Mouse (Mus musculus): Measurements from ENCODE around the gene Ms4a18. TPM values are rescaled to one million over a fixed set of nuclear protein-coding genes. Genes with fewer than 3 reads are reported as not detected.
A peak's percentile ranks its signal among the peaks of the same experiment; 100 is the strongest.

Gene Ms4a18
- polyA plus RNA-seq, 1 experiment from 2014 or later: not detected

DNA sequence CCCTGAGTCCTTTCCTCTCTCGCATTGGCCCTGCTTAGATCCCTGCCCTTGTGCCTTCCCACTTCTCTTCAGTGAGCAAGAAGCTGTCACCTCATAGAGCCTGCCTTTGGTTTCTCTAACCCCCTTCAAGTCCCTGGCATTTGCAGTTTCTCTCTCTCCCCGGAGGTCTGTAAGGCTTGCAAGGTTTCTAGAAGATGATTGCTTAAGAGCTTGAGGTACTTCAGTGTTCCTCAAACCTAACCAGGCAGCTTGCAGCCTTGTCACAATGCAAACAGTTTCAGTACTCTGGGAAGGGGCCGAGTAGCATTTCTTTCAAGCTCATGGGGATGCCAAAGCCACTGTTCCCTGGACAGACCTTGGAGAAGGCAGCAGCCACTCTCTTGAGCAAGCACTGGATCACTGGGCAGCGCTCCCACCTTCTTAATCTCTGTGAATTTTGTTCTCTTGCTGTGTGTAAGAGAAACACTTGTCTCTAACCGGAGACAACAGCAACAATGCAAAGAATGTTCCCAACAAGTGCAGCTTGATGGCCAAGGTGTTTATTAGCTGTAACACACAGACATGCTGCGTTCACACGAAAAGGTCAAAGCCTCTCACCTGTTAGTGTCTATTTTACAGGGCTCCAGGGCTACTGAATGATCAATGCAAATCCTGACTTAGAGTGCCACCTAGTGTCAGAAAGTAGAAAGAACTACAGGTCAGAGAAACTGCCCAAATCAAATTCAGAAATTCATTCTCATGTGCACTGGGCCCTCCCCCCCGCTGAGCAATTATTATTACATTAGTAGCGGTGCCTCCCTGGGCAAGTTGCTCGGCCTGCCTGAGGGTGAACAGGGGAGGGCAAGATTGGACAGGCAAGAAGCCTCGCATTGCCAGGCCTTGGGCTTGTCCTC lies 58.5 kb downstream of the Ms4a18 start:
- H3K4me1 ChIP-seq: peaks cover 3% of the 10 kb centered on the region
- peak; percentile 81 for ATAC-seq (ENCODE audit: low FRiP score)
- no peaks in the 10 kb centered on the region for H3K36me3 ChIP-seq
- H3K9me3 ChIP-seq (replicated peaks): no peaks in the 10 kb centered on the region
- no peak overlapping the region for H3K27ac ChIP-seq (replicated peaks)
- H3K9ac ChIP-seq (replicated peaks): peak overlapping the region; percentile 26; the same call in 1 of the 2 replicates
- 37% methylated on average over 11 of the region's 11 CpGs for WGBS
- H3K4me2 ChIP-seq: peak overlapping the region; percentile 23; the same call in 1 of the 2 replicates
- no peaks in the 10 kb centered on the region for H3K27me3 ChIP-seq (replicated peaks)
- H3K4me3 ChIP-seq (replicated peaks): no peak overlapping the region

DNA sequence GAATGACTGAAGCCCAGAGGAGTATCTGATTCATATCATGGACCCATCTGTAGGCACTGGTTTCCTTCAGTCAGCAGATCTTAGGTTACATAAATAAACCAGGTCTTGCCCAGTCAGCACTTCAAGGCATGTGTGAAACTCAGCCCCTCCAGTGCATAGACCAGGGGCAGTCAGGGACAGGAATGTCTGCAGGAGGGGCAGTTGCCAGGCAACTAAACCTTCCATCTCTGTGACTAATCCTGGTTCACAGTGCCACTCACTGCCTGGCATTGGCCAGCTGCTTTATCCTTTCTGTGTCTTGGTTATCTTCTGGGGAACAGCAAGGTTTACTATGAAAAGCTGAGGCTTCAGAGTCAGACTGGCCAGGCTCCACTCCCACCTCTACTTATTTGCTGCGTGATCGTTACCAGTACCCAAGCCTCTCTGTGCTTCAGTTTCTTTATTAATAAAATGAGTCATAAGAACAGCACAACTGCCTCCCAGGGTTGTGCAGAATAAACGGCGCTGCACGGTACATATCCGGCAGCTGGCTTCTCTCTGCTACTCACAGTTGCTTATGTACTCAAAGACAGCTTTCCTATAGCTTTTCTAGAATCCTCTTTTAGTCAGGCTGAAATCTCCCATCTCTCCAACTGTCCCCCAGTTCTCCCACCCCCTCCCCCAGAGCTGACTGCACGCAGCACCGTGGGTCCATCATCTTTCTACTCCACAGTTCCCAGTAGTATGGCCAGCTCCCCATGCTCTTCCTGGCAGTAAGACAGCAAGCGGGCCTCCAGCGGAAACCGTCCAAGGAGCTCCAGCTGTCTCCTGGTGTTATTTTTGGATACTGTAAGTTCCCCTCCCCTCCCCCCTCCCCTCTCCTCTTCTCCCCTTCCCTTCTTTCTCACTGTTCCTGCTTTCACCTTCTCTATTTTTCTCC lies 65.6 kb downstream of the Ms4a18 start:
- no peak overlapping the region for H3K9ac ChIP-seq (replicated peaks)
- H3K4me2 ChIP-seq: no peak overlapping the region; the same call in 1 of the 2 replicates
- H3K4me3 ChIP-seq (replicated peaks): no peak overlapping the region
- H3K27ac ChIP-seq (replicated peaks): peak overlapping the region; percentile 23; the same call in 1 of the 2 replicates
- no peaks in the 10 kb centered on the region; the same call in 1 of the 2 replicates for H3K27me3 ChIP-seq (replicated peaks)
- no peak for ATAC-seq (ENCODE audit: low FRiP score)
- WGBS: 71% methylated on average over 11 of the region's 11 CpGs
- H3K9me3 ChIP-seq (replicated peaks): no peaks in the 10 kb centered on the region
- H3K36me3 ChIP-seq: no peaks in the 10 kb centered on the region
- H3K4me1 ChIP-seq: peaks cover 17% of the 10 kb centered on the region

DNA sequence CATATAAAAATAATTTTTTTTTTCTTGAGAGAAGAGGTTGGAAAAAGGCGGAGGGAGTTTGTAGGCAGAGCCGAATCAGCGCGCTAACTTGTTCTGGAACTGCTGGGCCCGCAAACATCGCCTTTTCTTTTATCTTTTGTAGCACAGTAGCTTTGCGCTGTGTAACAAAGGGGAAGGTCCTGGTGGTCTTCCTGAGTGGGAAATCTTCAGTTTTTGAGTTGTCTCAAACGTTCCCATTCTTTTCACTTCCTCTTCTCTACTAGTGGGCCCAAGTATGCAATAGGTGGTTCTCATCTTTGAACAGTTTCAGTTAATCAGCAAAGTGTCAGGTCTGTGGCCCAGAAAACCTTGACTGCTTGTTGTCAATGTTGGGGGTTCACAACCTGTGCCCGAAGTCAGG lies 68.3 kb downstream of the Ms4a18 start:
- H3K27me3 ChIP-seq (replicated peaks): no peaks in the 10 kb centered on the region; the same call in 1 of the 2 replicates
- peak overlapping the region; percentile 98 for H3K4me2 ChIP-seq
- no peaks in the 10 kb centered on the region for H3K9me3 ChIP-seq (replicated peaks)
- peak; percentile 2; the same call in 1 of the 2 replicates for ATAC-seq (ENCODE audit: low FRiP score)
- peak overlapping the region; percentile 61 for H3K4me3 ChIP-seq (replicated peaks)
- H3K36me3 ChIP-seq: peaks cover 12% of the 10 kb centered on the region
- 32% methylated on average over 9 of the region's 9 CpGs for WGBS
- peaks cover 30% of the 10 kb centered on the region for H3K4me1 ChIP-seq
- H3K9ac ChIP-seq (replicated peaks): peak overlapping the region; percentile 28
- peak overlapping the region; percentile 54 for H3K27ac ChIP-seq (replicated peaks)

DNA sequence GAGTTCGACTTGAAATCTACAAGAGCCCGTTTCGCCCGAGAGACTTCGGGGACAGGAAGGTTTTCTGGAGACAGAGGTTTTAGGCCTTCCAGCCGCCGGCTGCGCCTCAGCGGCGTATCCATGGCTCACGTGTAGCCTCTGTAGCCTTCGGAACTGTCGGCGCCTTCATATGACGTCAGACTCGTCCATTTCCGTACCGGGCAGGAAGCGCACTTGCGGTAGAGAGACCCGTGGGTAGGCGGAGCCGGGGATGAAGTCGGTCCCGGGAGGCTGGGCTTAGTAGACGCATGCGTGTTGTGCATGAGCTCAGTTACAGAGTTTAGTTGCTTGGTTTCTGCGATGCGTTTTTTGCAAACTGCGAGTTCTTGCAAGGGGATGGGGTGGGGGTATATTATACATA lies 68.7 kb downstream of the Ms4a18 start, which contains the start of gene Ccdc86:
Gene Ccdc86 (minus strand): TSS at position 155 of the 400 bp plus-strand sequence.
- peak within 1 kb of the TSS; percentile 84 for H3K9ac ChIP-seq (replicated peaks)
- H3K4me1 ChIP-seq: peaks cover 30% of the 10 kb centered on the region
- H3K27ac ChIP-seq (replicated peaks): peak within 1 kb of the TSS; percentile 54
- no peaks in the 10 kb centered on the region for H3K9me3 ChIP-seq (replicated peaks)
- under 1% methylated on average over 30 of the region's 30 CpGs for WGBS
- no peaks in the 10 kb centered on the region; the same call in 1 of the 2 replicates for H3K27me3 ChIP-seq (replicated peaks)
- peaks cover 16% of the 10 kb centered on the region for H3K36me3 ChIP-seq
- ATAC-seq (ENCODE audit: low FRiP score): peak; percentile 98
- peak within 1 kb of the TSS; percentile 98 for H3K4me2 ChIP-seq
- H3K4me3 ChIP-seq (replicated peaks): peak within 1 kb of the TSS; percentile 61

DNA sequence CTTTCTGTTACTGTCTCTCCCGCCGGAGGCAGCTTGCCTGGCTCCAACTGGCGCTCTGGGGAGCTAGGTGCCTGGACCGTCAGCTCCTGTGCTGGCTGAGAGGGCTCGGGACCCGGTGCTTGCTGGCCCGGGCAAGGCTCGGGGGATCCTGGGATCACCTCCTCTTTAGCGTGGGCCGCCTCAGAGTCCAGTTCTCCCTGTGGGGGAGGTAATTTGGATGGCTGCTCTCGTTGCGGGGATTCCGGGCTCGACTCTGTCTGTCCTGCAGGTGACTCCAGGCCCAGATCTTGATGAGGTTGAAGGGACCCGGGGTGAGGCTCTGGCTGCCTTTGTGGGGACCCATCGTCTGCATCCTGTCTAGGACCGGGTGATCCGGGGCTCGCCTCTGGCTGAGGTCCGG lies 69.4 kb downstream of the Ms4a18 start:
- no peaks in the 10 kb centered on the region for H3K9me3 ChIP-seq (replicated peaks)
- H3K9ac ChIP-seq (replicated peaks): peak overlapping the region; percentile 84
- peaks cover 30% of the 10 kb centered on the region for H3K4me1 ChIP-seq
- H3K36me3 ChIP-seq: peaks cover 23% of the 10 kb centered on the region
- H3K27me3 ChIP-seq (replicated peaks): no peaks in the 10 kb centered on the region
- peak overlapping the region; percentile 98 for H3K4me2 ChIP-seq
- 1% methylated on average over 20 of the region's 20 CpGs for WGBS
- no peak overlapping the region for H3K27ac ChIP-seq (replicated peaks)
- peak; percentile 9; the same call in 1 of the 2 replicates for ATAC-seq (ENCODE audit: low FRiP score)
- peak overlapping the region; percentile 61 for H3K4me3 ChIP-seq (replicated peaks)

DNA sequence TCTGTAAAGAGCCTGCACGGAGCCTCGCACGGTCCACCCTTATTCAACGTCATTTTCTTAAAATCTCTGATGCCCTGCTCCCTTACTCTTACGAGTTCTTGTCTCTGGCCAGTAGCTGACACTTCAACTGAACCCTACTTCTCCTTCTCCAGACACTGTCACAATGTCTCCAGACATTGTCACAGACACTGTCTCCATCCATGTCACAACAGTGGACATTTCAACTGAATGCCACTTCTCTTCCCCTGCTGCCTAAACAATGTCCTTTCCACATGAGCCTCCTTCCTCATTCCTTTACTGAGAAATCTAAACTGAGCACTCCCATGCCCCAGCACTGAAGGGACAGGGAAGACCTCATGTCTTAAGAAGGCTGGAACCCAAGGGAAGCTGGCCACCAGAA lies 70.6 kb downstream of the Ms4a18 start:
- Histone ChIP-seq H3K9ac (replicated peaks) (peak overlapping the region; percentile 84; the same call in 1 of the 2 replicates), H3K4me3 (replicated peaks) (peak overlapping the region; percentile 61), H3K27me3 (replicated peaks) (no peaks in the 10 kb centered on the region), H3K9me3 (replicated peaks) (no peaks in the 10 kb centered on the region), H3K27ac (replicated peaks) (no peak overlapping the region), H3K4me1 (peaks cover 30% of the 10 kb centered on the region), H3K4me2 (peak overlapping the region; percentile 98), H3K36me3 (peaks cover 30% of the 10 kb centered on the region)
- 89% methylated on average over 5 of the region's 5 CpGs for WGBS
- no peak for ATAC-seq (ENCODE audit: low FRiP score)

Other genes starting within 250 kb of the Ms4a18 start
- 0.74 TPM in 1 of 2 replicates, not detected in the other for gene Cd6, start 188.0 kb downstream of the Ms4a18 start, polyA plus RNA-seq (2015; fragmentation: Nextera tagmentation; extraction: Ambion mirVana)
- 0.27 and 0.55 TPM in 2 replicates for gene Slc15a3, start 178.3 kb downstream of the Ms4a18 start, polyA plus RNA-seq (2015; fragmentation: Nextera tagmentation; extraction: Ambion mirVana)
- gene Tmem132a, start 148.1 kb downstream of the Ms4a18 start, polyA plus RNA-seq (2015; fragmentation: Nextera tagmentation; extraction: Ambion mirVana): 141 and 167 TPM in 2 replicates
- 44.5 and 53.6 TPM in 2 replicates for gene Tmem109, start 136.0 kb downstream of the Ms4a18 start, polyA plus RNA-seq (2015; fragmentation: Nextera tagmentation; extraction: Ambion mirVana)
- 41.6 and 42.7 TPM in 2 replicates for gene Prpf19, start 122.8 kb downstream of the Ms4a18 start, polyA plus RNA-seq (2015; fragmentation: Nextera tagmentation; extraction: Ambion mirVana)
- 0.18 and 0.44 TPM in 2 replicates for gene Zp1, start 97.4 kb downstream of the Ms4a18 start, polyA plus RNA-seq (2015; fragmentation: Nextera tagmentation; extraction: Ambion mirVana)
- 0.19 TPM in 1 of 2 replicates, not detected in the other for gene Ptgdr2, start 80.9 kb downstream of the Ms4a18 start, polyA plus RNA-seq (2015; fragmentation: Nextera tagmentation; extraction: Ambion mirVana)
- gene Ccdc86, start 68.8 kb downstream of the Ms4a18 start, polyA plus RNA-seq (2015; fragmentation: Nextera tagmentation; extraction: Ambion mirVana): 12.7 and 16.9 TPM in 2 replicates
- 1.0 TPM in 1 of 2 replicates, not detected in the other for gene Ms4a10, start 43.4 kb downstream of the Ms4a18 start, polyA plus RNA-seq (2015; fragmentation: Nextera tagmentation; extraction: Ambion mirVana)
- not detected in 2 replicates for gene Ms4a15, start 24.8 kb downstream of the Ms4a18 start, polyA plus RNA-seq (2015; fragmentation: Nextera tagmentation; extraction: Ambion mirVana)
- 2.3 TPM in 1 of 2 replicates, not detected in the other for gene Ms4a8a, start 63.1 kb upstream of the Ms4a18 start, polyA plus RNA-seq (2015; fragmentation: Nextera tagmentation; extraction: Ambion mirVana)
- not detected in 2 replicates for gene 1700017D01Rik, start 112.8 kb upstream of the Ms4a18 start, polyA plus RNA-seq (2015; fragmentation: Nextera tagmentation; extraction: Ambion mirVana)
- not detected in 2 replicates for gene 1700025F22Rik, start 147.3 kb upstream of the Ms4a18 start, polyA plus RNA-seq (2015; fragmentation: Nextera tagmentation; extraction: Ambion mirVana)
- gene Ms4a13, start 178.7 kb upstream of the Ms4a18 start, polyA plus RNA-seq (2015; fragmentation: Nextera tagmentation; extraction: Ambion mirVana): not detected in 2 replicates
- gene Ms4a12, start 214.4 kb upstream of the Ms4a18 start, polyA plus RNA-seq (2015; fragmentation: Nextera tagmentation; extraction: Ambion mirVana): not detected in 2 replicates
- 0.05 TPM in 1 of 2 replicates, not detected in the other for gene Ms4a1, start 248.2 kb upstream of the Ms4a18 start, polyA plus RNA-seq (2015; fragmentation: Nextera tagmentation; extraction: Ambion mirVana)